Mouse (Mus musculus) heart, postnatal 4 days (tissue): ENCODE measurements around the gene H2-M10.4. TPM values are rescaled to one million over a fixed set of nuclear protein-coding genes. Genes with fewer than 3 reads are reported as not detected.
"Not testable (repeated sequence)": the region's sequence is repeated elsewhere in the genome, so short reads cannot be mapped to it uniquely, and the experiment has no call there.

Experiments
- DNase-seq: peaks from one replicate; pipeline ENCODE4 v3.0.0; 2021
- total RNA-seq, 2 experiments: library from RNA; stranded (reverse); gene quantifications; 2 replicates each; pipeline ENCODE4 v1.2.3; 2021

H2-M10.4 gene
- total RNA-seq, result not detected

- no peak for DNase-seq
Observed at GRCm38 (mm10) chr17:36462234-36462633, at the start of gene H2-M10.4. Gene H2-M10.4 (minus strand): TSS chr17:36462334.

GRCm38 (mm10) chr17:36503910-36504309 lies 41.8 kb upstream of the H2-M10.4 start:
- DNase-seq, result no peak

- DNase-seq, result no peak
Observed at GRCm38 (mm10) chr17:36500435-36500834, 38.3 kb upstream of the H2-M10.4 start.

GRCm38 (mm10) chr17:36488181-36488580 lies 26.0 kb upstream of the H2-M10.4 start:
- DNase-seq, result not testable (repeated sequence)

- no peak for DNase-seq
Observed at GRCm38 (mm10) chr17:36486687-36487230, 24.6 kb upstream of the H2-M10.4 start.

GRCm38 (mm10) chr17:36483865-36484264 lies 21.7 kb upstream of the H2-M10.4 start:
- DNase-seq, result no peak

- no peak for DNase-seq
Observed at GRCm38 (mm10) chr17:36456260-36456659, 5.9 kb downstream of the H2-M10.4 start.

- DNase-seq, result no peak
Observed at GRCm38 (mm10) chr17:36431411-36431810, 30.7 kb downstream of the H2-M10.4 start.

- DNase-seq, result peak; percentile 15
Observed at GRCm38 (mm10) chr17:36418091-36418754, 43.9 kb downstream of the H2-M10.4 start.

- no peak for DNase-seq
Observed at GRCm38 (mm10) chr17:36417416-36417815, 44.7 kb downstream of the H2-M10.4 start.

- DNase-seq, result no peak
Observed at GRCm38 (mm10) chr17:36415407-36415806, 46.7 kb downstream of the H2-M10.4 start.

- no peak for DNase-seq
Observed at GRCm38 (mm10) chr17:36414361-36414760, 47.8 kb downstream of the H2-M10.4 start.

Other genes starting within 250 kb of the H2-M10.4 start
- 10 to 100 TPM; 35.0 to 43.1 TPM for gene Rpp21, start 204.3 kb downstream of the H2-M10.4 start, total RNA-seq
- gene Trim39, start 190.1 kb downstream of the H2-M10.4 start, total RNA-seq, result 1 to 10 TPM; 8.3 TPM
- gene H2-M10.2, start 175.8 kb downstream of the H2-M10.4 start, total RNA-seq, result not detected
- gene H2-M10.1, start 136.2 kb downstream of the H2-M10.4 start, total RNA-seq, result not detected
- not detected for gene H2-M10.3, start 93.9 kb downstream of the H2-M10.4 start, total RNA-seq
- gene H2-M11, start 84.7 kb upstream of the H2-M10.4 start, total RNA-seq, result not detected
- gene H2-M9, start 180.3 kb upstream of the H2-M10.4 start, total RNA-seq, result not detected
- not detected for gene H2-M1, start 209.9 kb upstream of the H2-M10.4 start, total RNA-seq